Mouse (Mus musculus): Measurements from ENCODE around the gene Ak8.

DNA sequence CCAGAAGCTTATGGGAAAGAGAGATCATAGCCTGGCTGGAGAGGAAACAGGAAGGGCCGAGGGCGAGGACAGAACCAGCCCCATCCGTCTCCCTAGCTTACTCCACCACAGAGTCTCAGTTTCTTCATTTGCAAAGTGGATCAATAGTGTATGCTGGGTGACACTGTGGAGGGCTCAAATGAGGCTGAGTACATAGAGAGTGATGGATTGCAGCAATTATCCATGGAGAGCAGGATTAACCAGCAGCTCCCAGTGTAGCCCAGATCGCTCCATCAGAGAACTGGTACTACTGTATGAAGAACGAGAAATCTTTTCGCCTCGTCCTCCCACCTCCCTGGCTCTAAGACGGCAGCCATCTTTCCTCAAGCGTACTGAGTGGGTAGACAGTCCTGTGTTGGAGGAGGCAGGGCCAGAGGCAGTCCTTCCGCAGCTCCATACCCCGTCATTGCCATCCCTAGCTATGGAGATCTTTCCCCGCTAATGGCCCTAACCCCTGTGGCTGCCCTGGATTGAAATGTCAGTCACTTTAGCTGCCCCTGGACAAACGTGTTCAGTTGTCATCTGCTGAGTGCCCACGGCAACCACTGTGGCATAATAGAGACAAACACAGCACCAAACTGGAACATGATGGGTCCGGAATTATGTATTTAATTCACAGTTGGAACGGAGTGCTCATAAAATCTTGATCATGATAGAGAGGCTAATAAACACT is 86.5 kb downstream of the Ak8 start:
- TF ChIP-seq GATA1 (IDR thresholded peaks at IDR 0.05; ENCODE audit: borderline replicate concordance, low read length) (no peak), FLI1 (IDR thresholded peaks at IDR 0.05; ENCODE audit: low read length) (no peak)

All from megakaryocyte, embryonic 14.5 days (primary cell).